Mouse (Mus musculus): Measurements from ENCODE around the gene Gpc6. TPM values are rescaled to one million over a fixed set of nuclear protein-coding genes. Genes with fewer than 3 reads are reported as not detected.

The Gpc6 gene
- polyA plus RNA-seq, 1 experiment from 2014 or later = 42.5 TPM

DNA sequence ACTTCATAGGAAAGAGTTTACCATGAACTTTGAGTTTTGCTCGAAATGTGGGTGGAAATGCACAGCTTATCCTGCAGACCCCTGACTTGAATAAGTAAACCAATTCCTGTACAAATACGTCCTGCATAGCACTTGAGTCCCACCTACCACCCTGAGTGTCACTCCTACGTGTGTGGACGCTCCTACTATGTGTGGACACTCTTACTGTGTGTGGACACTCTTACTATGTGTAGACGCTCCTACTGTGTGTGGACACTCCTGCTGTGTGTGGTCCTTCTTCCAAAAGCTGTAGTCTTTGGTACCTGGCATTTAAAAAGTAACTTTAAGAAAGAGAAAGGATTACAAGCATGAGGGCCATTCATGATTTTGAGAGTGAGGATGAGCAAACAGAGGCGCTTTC, 1036.7 kb downstream of the Gpc6 start:
- Histone ChIP-seq H3K4me2 (ENCODE audit: low read depth, low read length) (no peak overlapping the region), H3K9ac (ENCODE audit: low read depth, low read length) (no peak overlapping the region), H3K36me3 (ENCODE audit: control insufficient read depth, insufficient read depth, low read length) (peaks cover 6% of the 10 kb centered on the region; the same call in 1 of the 2 replicates), H3K27ac (replicated peaks; ENCODE audit: low read depth, low read length) (no peak overlapping the region), H3K4me1 (ENCODE audit: control insufficient read depth, insufficient read depth, low read length) (no peaks in the 10 kb centered on the region), H3K9me3 (ENCODE audit: control insufficient read depth, low read length) (no peaks in the 10 kb centered on the region), H3K27me3 (replicated peaks; ENCODE audit: control insufficient read depth, insufficient read depth, low read length) (no peaks in the 10 kb centered on the region), H3K4me3 (ENCODE audit: low read depth, low read length) (no peak overlapping the region)
- no peak for DNase-seq (ENCODE audit: low spot score)
- no peak for ATAC-seq (ENCODE audit: low read depth)
- 88% methylated on average over 6 of the region's 6 CpGs for WGBS

DNA sequence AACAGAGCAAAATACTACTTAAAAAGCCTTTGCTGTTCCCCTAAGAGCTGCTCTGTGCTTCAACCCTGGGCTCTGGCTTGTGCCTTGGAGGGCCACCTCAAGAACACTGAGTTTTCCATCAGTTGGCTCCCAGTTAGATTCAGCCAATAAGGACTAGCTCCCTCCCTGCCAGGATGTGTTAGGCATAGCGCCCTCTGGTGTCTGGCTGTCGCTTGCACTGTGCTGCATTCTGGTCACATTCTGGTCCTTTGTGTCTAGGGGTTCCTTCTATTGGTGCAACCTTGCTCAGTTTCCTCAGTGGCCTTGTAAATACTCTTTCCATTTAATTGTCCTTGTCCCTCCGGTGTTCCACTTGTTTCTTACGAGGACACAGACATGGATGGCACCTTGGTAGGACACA, 1037.3 kb downstream of the Gpc6 start:
- Histone ChIP-seq H3K4me2 (ENCODE audit: low read depth, low read length) (no peak overlapping the region), H3K36me3 (ENCODE audit: control insufficient read depth, insufficient read depth, low read length) (peaks cover 6% of the 10 kb centered on the region; the same call in 1 of the 2 replicates), H3K27ac (replicated peaks; ENCODE audit: low read depth, low read length) (no peak overlapping the region), H3K9ac (ENCODE audit: low read depth, low read length) (no peak overlapping the region), H3K9me3 (ENCODE audit: control insufficient read depth, low read length) (no peaks in the 10 kb centered on the region), H3K4me3 (ENCODE audit: low read depth, low read length) (no peak overlapping the region), H3K27me3 (replicated peaks; ENCODE audit: control insufficient read depth, insufficient read depth, low read length) (no peaks in the 10 kb centered on the region), H3K4me1 (ENCODE audit: control insufficient read depth, insufficient read depth, low read length) (no peaks in the 10 kb centered on the region)
- ATAC-seq (ENCODE audit: low read depth) = 0 out of 2 replicates have a peak, but pooled peaks have one; percentile 50
- 67% methylated on average over 4 of the region's 4 CpGs for WGBS
- peak; percentile 19 for DNase-seq (ENCODE audit: low spot score)

DNA sequence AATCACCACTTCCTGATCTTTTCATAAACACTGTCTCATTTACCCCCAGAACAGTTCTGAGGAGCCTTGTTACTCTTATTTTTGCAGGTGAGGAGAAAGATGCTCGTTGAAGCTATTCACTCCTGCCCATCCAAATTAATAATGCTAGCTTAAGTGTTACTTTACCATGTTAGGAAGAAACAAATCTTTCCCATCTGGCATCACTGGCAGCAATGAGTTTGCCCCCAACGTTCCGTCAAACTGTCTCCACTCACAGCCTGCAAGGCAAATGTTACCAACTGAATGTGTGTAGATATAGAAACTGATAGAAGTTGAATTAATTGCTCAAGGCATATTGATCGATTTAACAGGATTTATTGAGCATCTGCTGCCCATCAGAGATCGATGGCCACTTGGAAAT, 1047.5 kb downstream of the Gpc6 start:
- Histone ChIP-seq H3K36me3 (ENCODE audit: control insufficient read depth, insufficient read depth, low read length) (peaks cover 9% of the 10 kb centered on the region; the same call in 1 of the 2 replicates), H3K27ac (replicated peaks; ENCODE audit: low read depth, low read length) (no peak overlapping the region), H3K27me3 (replicated peaks; ENCODE audit: control insufficient read depth, insufficient read depth, low read length) (no peaks in the 10 kb centered on the region), H3K4me2 (ENCODE audit: low read depth, low read length) (no peak overlapping the region), H3K9ac (ENCODE audit: low read depth, low read length) (no peak overlapping the region), H3K4me3 (ENCODE audit: low read depth, low read length) (no peak overlapping the region), H3K4me1 (ENCODE audit: control insufficient read depth, insufficient read depth, low read length) (no peaks in the 10 kb centered on the region), H3K9me3 (ENCODE audit: control insufficient read depth, low read length) (no peaks in the 10 kb centered on the region)
- 91% methylated on average over 5 of the region's 5 CpGs for WGBS
- no peak for DNase-seq (ENCODE audit: low spot score)
- ATAC-seq (ENCODE audit: low read depth) = no peak

DNA sequence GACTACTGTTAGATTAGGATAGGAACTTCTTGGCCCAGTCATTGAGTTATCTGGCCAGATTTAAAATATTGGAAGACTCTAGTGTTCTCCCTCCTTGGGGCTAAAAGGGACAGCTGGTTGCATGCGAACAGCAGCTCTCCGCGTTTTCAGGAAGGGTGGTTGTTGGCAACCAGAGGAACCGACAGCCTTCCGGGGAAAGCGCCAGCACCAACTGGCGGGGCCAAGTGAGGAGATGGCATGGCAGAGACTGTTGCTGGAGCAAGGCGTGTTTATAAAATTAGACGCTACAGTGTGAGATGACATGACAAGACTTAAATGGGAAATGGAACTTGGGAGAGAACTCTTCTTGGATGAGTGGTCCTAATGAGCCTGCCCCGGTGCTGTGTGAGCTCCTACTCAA, 1056.4 kb downstream of the Gpc6 start:
- WGBS = 93% methylated on average over 10 of the region's 10 CpGs
- H3K9me3 ChIP-seq (ENCODE audit: control insufficient read depth, low read length) = no peaks in the 10 kb centered on the region
- H3K4me2 ChIP-seq (ENCODE audit: low read depth, low read length) = no peak overlapping the region
- H3K27me3 ChIP-seq (replicated peaks; ENCODE audit: control insufficient read depth, insufficient read depth, low read length) = no peaks in the 10 kb centered on the region
- H3K4me3 ChIP-seq (ENCODE audit: low read depth, low read length) = no peak overlapping the region
- no peaks in the 10 kb centered on the region for H3K36me3 ChIP-seq (ENCODE audit: control insufficient read depth, insufficient read depth, low read length)
- DNase-seq (ENCODE audit: low spot score) (no peak), ATAC-seq (ENCODE audit: low read depth) (no peak)
- H3K4me1 ChIP-seq (ENCODE audit: control insufficient read depth, insufficient read depth, low read length) = no peaks in the 10 kb centered on the region
- no peak overlapping the region for H3K9ac ChIP-seq (ENCODE audit: low read depth, low read length)
- no peak overlapping the region for H3K27ac ChIP-seq (replicated peaks; ENCODE audit: low read depth, low read length)

DNA sequence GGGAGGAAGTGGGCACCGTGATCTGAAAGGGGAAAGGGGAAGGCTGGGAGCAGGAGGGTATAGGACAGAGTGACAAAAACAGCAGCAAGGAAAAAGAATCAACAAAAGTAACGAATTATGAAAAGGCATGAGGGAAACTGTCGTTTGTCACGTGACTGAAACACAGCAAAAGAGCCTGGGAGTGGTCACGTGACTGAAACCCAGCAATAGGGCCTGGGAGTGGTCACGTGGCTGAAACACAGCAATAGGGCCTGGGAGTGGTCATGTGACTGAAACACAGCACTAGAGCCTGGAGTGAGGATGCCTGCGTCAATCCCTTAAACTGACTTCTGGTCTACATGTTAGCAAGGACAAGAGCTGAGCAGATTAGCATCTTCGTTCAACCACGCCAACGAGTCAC, 1063.3 kb downstream of the Gpc6 start:
- no peak for ATAC-seq (ENCODE audit: low read depth)
- no peak overlapping the region for H3K27ac ChIP-seq (replicated peaks; ENCODE audit: low read depth, low read length)
- no peaks in the 10 kb centered on the region for H3K27me3 ChIP-seq (replicated peaks; ENCODE audit: control insufficient read depth, insufficient read depth, low read length)
- H3K9ac ChIP-seq (ENCODE audit: low read depth, low read length) = no peak overlapping the region
- no peaks in the 10 kb centered on the region for H3K36me3 ChIP-seq (ENCODE audit: control insufficient read depth, insufficient read depth, low read length)
- 85% methylated on average over 10 of the region's 10 CpGs for WGBS
- H3K4me1 ChIP-seq (ENCODE audit: control insufficient read depth, insufficient read depth, low read length) = no peaks in the 10 kb centered on the region
- no peaks in the 10 kb centered on the region for H3K9me3 ChIP-seq (ENCODE audit: control insufficient read depth, low read length)
- no peak for DNase-seq (ENCODE audit: low spot score)
- no peak overlapping the region for H3K4me3 ChIP-seq (ENCODE audit: low read depth, low read length)
- no peak overlapping the region for H3K4me2 ChIP-seq (ENCODE audit: low read depth, low read length)

DNA sequence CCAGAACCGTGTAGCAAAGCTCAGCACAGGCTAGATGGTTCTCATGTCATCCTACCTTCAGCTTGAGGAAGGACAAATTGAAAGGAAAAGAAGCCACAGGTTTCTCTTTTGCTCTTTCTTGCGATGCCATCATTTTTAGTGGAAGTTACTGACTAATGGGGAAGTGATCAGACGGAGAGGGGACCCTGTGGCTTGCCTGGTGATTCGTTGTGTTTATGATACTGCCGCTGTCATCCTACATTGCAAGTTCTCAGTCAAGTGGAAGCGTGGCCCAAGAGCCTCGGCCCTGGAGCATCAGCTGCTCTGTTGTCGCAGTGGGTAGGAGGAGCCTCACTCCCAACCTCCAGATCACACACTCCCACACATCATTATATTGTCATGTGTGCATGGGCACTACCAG, 1065.1 kb downstream of the Gpc6 start:
- 73% methylated on average over 8 of the region's 8 CpGs for WGBS
- ATAC-seq (ENCODE audit: low read depth) = no peak
- no peaks in the 10 kb centered on the region for H3K4me1 ChIP-seq (ENCODE audit: control insufficient read depth, insufficient read depth, low read length)

DNA sequence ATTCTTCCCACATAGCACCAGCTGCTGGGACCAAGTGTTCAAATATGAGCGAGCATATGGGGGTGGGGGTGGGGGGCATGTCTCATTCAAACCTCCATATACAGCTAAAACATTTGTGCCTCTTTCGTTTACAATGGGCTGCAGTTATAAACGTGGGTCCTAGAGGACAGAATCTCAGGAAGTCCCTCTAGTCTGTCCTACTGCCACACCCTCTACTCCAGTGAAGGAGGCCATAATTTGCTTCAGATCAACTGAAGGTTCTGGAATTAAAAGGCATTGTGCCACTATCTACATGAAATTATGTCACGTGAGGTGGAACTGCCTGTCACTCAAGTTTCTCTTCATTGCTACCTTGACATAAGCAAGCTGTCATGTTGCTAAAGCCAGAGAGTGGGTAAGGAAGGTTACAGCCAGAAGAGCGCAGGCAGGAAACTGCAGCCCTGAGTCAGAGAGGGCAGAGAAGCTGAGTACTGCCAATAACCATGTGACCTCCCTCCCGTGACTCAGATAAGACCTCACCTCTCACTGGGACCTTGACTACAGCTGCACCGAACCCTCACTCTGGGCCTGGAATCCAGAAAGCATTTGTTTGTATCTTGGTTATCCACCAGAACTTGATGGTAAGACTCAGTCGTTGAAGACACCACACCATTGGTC, 1067.6 kb downstream of the Gpc6 start:
- H3K4me1 ChIP-seq (ENCODE audit: control insufficient read depth, insufficient read depth, low read length) = no peaks in the 10 kb centered on the region
- DNase-seq (ENCODE audit: low spot score) (no peak), ATAC-seq (ENCODE audit: low read depth) (no peak)
- no peak overlapping the region for H3K4me3 ChIP-seq (ENCODE audit: low read depth, low read length)
- H3K27me3 ChIP-seq (replicated peaks; ENCODE audit: control insufficient read depth, insufficient read depth, low read length) = no peaks in the 10 kb centered on the region
- no peak overlapping the region for H3K27ac ChIP-seq (replicated peaks; ENCODE audit: low read depth, low read length)
- no peaks in the 10 kb centered on the region for H3K9me3 ChIP-seq (ENCODE audit: control insufficient read depth, low read length)
- 74% methylated on average over 8 of the region's 8 CpGs for WGBS
- no peak overlapping the region for H3K9ac ChIP-seq (ENCODE audit: low read depth, low read length)
- H3K4me2 ChIP-seq (ENCODE audit: low read depth, low read length) = no peak overlapping the region
- no peaks in the 10 kb centered on the region for H3K36me3 ChIP-seq (ENCODE audit: control insufficient read depth, insufficient read depth, low read length)

More for the DNA sequence above, 1065.1 kb downstream of the Gpc6 start:
- DNase-seq (ENCODE audit: low spot score) = no peak
- Histone ChIP-seq H3K36me3 (ENCODE audit: control insufficient read depth, insufficient read depth, low read length) (no peaks in the 10 kb centered on the region), H3K27me3 (replicated peaks; ENCODE audit: control insufficient read depth, insufficient read depth, low read length) (no peaks in the 10 kb centered on the region), H3K4me2 (ENCODE audit: low read depth, low read length) (no peak overlapping the region), H3K9ac (ENCODE audit: low read depth, low read length) (no peak overlapping the region), H3K9me3 (ENCODE audit: control insufficient read depth, low read length) (no peaks in the 10 kb centered on the region), H3K27ac (replicated peaks; ENCODE audit: low read depth, low read length) (no peak overlapping the region), H3K4me3 (ENCODE audit: low read depth, low read length) (no peak overlapping the region)

DNA sequence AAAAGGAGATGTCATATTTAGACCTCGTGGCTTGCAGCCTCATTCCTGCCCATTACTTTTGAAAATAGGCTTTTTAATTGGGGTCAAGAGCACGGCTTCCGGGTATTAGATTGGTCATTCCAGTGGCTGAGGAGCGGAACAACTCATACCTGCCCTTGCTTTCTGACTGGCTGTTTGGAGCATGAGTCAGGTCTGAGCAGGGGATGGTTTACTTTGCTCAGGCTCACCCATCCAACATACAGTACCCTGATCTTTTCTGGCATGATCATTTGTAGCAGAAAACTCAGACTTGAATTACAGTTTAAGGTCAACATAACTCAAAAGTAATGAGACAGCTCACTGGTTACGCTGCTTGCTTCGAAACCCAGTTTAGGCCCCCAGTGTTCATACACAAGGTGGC, 1068.7 kb downstream of the Gpc6 start:
- no peaks in the 10 kb centered on the region for H3K9me3 ChIP-seq (ENCODE audit: control insufficient read depth, low read length)
- no peaks in the 10 kb centered on the region for H3K4me1 ChIP-seq (ENCODE audit: control insufficient read depth, insufficient read depth, low read length)
- H3K4me2 ChIP-seq (ENCODE audit: low read depth, low read length) = no peak overlapping the region
- H3K4me3 ChIP-seq (ENCODE audit: low read depth, low read length) = no peak overlapping the region
- H3K9ac ChIP-seq (ENCODE audit: low read depth, low read length) = no peak overlapping the region
- no peak overlapping the region for H3K27ac ChIP-seq (replicated peaks; ENCODE audit: low read depth, low read length)
- H3K27me3 ChIP-seq (replicated peaks; ENCODE audit: control insufficient read depth, insufficient read depth, low read length) = no peaks in the 10 kb centered on the region
- no peaks in the 10 kb centered on the region for H3K36me3 ChIP-seq (ENCODE audit: control insufficient read depth, insufficient read depth, low read length)
- ATAC-seq (ENCODE audit: low read depth) (no peak), DNase-seq (ENCODE audit: low spot score) (no peak)
- WGBS = 85% methylated on average over 6 of the region's 6 CpGs

DNA sequence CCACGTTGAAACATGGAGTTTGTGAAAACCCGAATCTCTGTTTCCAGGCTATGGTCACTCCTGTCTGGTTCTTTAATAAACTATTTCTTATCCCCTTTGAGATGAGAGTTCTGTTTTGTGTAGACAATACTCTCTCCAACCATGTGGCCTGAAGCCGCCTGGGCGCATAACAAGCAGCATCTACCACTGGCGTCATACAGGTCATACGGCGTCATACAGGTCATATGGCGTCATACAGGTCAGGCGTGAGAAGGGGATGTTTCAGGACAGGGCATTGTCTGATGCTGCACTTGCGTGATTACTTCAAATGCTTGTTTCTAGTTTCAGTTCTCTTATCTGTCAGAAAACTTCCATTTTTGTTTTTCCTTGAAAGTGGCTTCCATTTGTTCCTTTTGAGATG, 1079.3 kb downstream of the Gpc6 start:
- ATAC-seq (ENCODE audit: low read depth) (no peak), DNase-seq (ENCODE audit: low spot score) (no peak)
- Histone ChIP-seq H3K27ac (replicated peaks; ENCODE audit: low read depth, low read length) (no peak overlapping the region), H3K4me1 (ENCODE audit: control insufficient read depth, insufficient read depth, low read length) (0 out of 2 replicates have a peak, but pooled peaks cover 4% of the 10 kb centered on the region), H3K36me3 (ENCODE audit: control insufficient read depth, insufficient read depth, low read length) (no peaks in the 10 kb centered on the region), H3K9me3 (ENCODE audit: control insufficient read depth, low read length) (no peaks in the 10 kb centered on the region), H3K4me3 (ENCODE audit: low read depth, low read length) (no peak overlapping the region), H3K27me3 (replicated peaks; ENCODE audit: control insufficient read depth, insufficient read depth, low read length) (peaks cover 11% of the 10 kb centered on the region), H3K4me2 (ENCODE audit: low read depth, low read length) (no peak overlapping the region), H3K9ac (ENCODE audit: low read depth, low read length) (no peak overlapping the region)
- 90% methylated on average over 10 of the region's 10 CpGs for WGBS

Data from embryonic facial prominence, embryonic 14.5 days (tissue).